Mouse (Mus musculus) myocyte (in vitro differentiated cells): ENCODE results near the gene Rab11fip4.

Experiments used
- CEBPB ChIP-seq: IDR thresholded peaks from 2 replicates; pipeline ENCODE4 v1.6.1; 2011; ENCODE audit warnings: mild to moderate bottlenecking, moderate library complexity; ENCODE audit not compliant: poor library complexity, insufficient read depth, severe bottlenecking
- MAX ChIP-seq: IDR thresholded peaks from one replicate; pipeline ENCODE4 v1.6.1; 2011; ENCODE audit warnings: low read depth, mild to moderate bottlenecking, control low read depth
- MYOG ChIP-seq, 3 experiments: IDR thresholded peaks; one replicate each; pipeline ENCODE4 v1.6.1; 2011; ENCODE audit warnings: control low read depth in 2 of 3, low read depth in 2 of 3, mild to moderate bottlenecking in 2 of 3; ENCODE audit not compliant: insufficient read length in 2 of 3, control insufficient read depth in 1 of 3, insufficient read depth in 1 of 3
- POLR2A ChIP-seq: IDR thresholded peaks from one replicate; pipeline ENCODE4 v1.6.1; 2011; ENCODE audit warnings: low read depth, mild to moderate bottlenecking, control low read depth, moderate library complexity; ENCODE audit not compliant: insufficient read length
- POLR2AphosphoS2 ChIP-seq: IDR thresholded peaks from one replicate; pipeline ENCODE4 v1.6.1; 2011; ENCODE audit warnings: low read depth, control low read depth; ENCODE audit not compliant: insufficient read length
- SRF ChIP-seq: IDR thresholded peaks from one replicate; pipeline ENCODE4 v1.6.1; 2011; ENCODE audit warnings: low read depth; ENCODE audit not compliant: control insufficient read depth, insufficient read length
- USF1 ChIP-seq: IDR thresholded peaks from one replicate; pipeline ENCODE4 v1.6.1; 2011; ENCODE audit warnings: low read depth, mild to moderate bottlenecking, control low read depth, moderate library complexity

DNA sequence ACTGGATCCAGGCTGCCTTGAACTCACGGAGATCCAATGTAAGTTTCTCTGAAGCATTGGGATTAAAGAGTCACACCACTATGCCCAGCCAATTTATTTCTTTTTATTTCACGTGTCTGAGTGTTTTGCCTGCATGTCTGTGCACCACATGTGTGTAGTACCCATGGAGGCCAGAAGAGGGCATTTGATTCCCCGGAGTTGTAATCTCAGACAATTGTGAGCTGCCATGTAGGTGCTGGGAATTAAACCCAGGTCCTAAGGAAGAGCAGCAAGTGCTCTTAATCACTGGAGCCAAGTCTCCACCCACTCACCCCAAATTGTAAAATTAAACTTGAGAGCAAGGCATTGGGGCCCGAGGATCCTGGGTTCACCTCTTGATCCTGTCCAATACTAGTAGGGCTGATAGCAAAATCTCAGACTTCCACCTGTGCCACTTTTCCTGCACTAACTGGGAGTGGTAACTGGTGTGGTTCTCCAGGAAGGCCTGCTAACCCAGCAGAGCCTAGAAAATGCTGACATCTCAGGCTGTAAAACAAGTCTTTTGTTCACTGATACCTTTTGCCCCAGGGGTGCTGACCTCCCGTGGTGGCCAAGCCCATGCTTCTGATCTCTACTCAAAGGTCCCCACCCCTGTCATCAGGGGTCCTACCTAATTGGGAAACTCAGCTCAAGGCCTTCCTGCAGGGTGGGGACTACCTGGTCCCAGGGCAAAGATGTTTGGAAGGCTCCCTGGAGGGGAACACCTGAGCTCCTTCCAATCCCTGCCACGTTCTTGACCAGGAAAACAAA, 44.8 kb downstream of the Rab11fip4 start:
- TF ChIP-seq MYOG (IDR thresholded peaks at IDR 0.05; ENCODE audit: control insufficient read depth in 1 of 3, insufficient read depth in 1 of 3, insufficient read length in 2 of 3, low read depth in 2 of 3) (no peak), POLR2A (no peak), POLR2AphosphoS2 (no peak), MAX (no peak), USF1 (no peak), SRF (no peak), CEBPB (no peak)
